Mouse (Mus musculus): Measurements from ENCODE around the gene Olfr1135.

GRCm38 (mm10) chr2:87637435-87637834, 36.0 kb downstream of the Olfr1135 start, which contains the start of gene Olfr1132:
- TF ChIP-seq GATA1 (IDR thresholded peaks at IDR 0.05; ENCODE audit: borderline replicate concordance, low read length), result no peak
- TF ChIP-seq CTCF (IDR thresholded peaks at IDR 0.05; ENCODE audit: low read depth, low read length), result no peak
